Mouse (Mus musculus) liver, embryonic 15.5 days (tissue): ENCODE data around the gene Eif3d. TPM values are rescaled to one million over a fixed set of nuclear protein-coding genes. Genes with fewer than 3 reads are reported as not detected.
A peak's percentile ranks its signal among the peaks of the same experiment; 100 is the strongest.

Source experiments
- ATAC-seq: fragments of 200-750 bp; cut with Nextera tagmentation; 2 replicates; pipeline ENCODE4 v1.8.0; 2017; ENCODE audit warnings: moderate number of reproducible peaks, mild to moderate bottlenecking, moderate library complexity; ENCODE audit not compliant: insufficient read depth
- H3K27ac ChIP-seq: fragments of 300-500 bp; sonication (generic); replicated peaks from 2 replicates; pipeline ENCODE4 v1.5.1; 2015; ENCODE audit warnings: mild to moderate bottlenecking, inconsistent platforms
- H3K27me3 ChIP-seq: fragments of 300-500 bp; sonication (generic); 2 replicates; pipeline ENCODE4 v1.6.1; 2015; ENCODE audit warnings: mild to moderate bottlenecking, inconsistent platforms
- H3K36me3 ChIP-seq: fragments of 300-500 bp; sonication (generic); replicated peaks from 2 replicates; pipeline ENCODE4 v1.6.1; 2015; ENCODE audit warnings: moderate library complexity, mild to moderate bottlenecking, inconsistent platforms
- H3K4me1 ChIP-seq: fragments of 300-500 bp; sonication (generic); replicated peaks from 2 replicates; pipeline ENCODE4 v1.6.1; 2015; ENCODE audit warnings: inconsistent platforms
- H3K4me2 ChIP-seq: fragments of 300-500 bp; sonication (generic); 2 replicates; pipeline ENCODE4 v1.6.1; 2015; ENCODE audit warnings: moderate library complexity, mild to moderate bottlenecking, inconsistent platforms
- H3K4me3 ChIP-seq: fragments of 300-500 bp; sonication (generic); replicated peaks from 2 replicates; pipeline ENCODE4 v1.5.1; 2015; ENCODE audit warnings: mild to moderate bottlenecking, inconsistent platforms
- H3K9ac ChIP-seq: fragments of 300-500 bp; sonication (generic); 2 replicates; pipeline ENCODE4 v1.6.1; 2015; ENCODE audit warnings: moderate library complexity, mild to moderate bottlenecking, inconsistent platforms
- H3K9me3 ChIP-seq: fragments of 300-500 bp; sonication (generic); replicated peaks from 2 replicates; pipeline ENCODE4 v1.6.1; 2016; ENCODE audit warnings: inconsistent platforms
- WGBS: fragments of 180-500 bp; shearing (Covaris S2); methylation state at CpG from one replicate; pipeline ENCODE4 v1.1.7; 2015; ENCODE audit warnings: mixed read lengths; ENCODE audit not compliant: insufficient replicate concordance; 5-methylcytosine and 5-hydroxymethylcytosine counted together
- polyA plus RNA-seq: library from polyadenylated mRNA; unstranded; fragments of >200 nt; fragmentation: Nextera tagmentation; extraction: Ambion mirVana; gene quantifications from 2 replicates; pipeline ENCODE4 v1.2.1, GENCODE M21; 2015

Gene Eif3d
- polyA plus RNA-seq, 1 experiment from 2014 or later: 142 TPM

GRCm38 (mm10) chr15:77919441-77919840 lies 51.2 kb downstream of the Eif3d start:
- Histone ChIP-seq H3K4me3 (no peak overlapping the region), H3K27me3 (no peaks in the 10 kb centered on the region), H3K9ac (no peak overlapping the region), H3K9me3 (no peaks in the 10 kb centered on the region), H3K4me2 (no peak overlapping the region), H3K27ac (no peak overlapping the region), H3K36me3 (peaks cover 93% of the 10 kb centered on the region), H3K4me1 (peaks cover 28% of the 10 kb centered on the region; the same call in 1 of the 2 replicates)
- ATAC-seq: no peak
- 88% methylated on average over 12 of the region's 12 CpGs for WGBS

- WGBS: 32% methylated on average over 8 of the region's 8 CpGs
- ATAC-seq: no peak
- Histone ChIP-seq H3K27me3 (no peaks in the 10 kb centered on the region), H3K36me3 (peaks cover 77% of the 10 kb centered on the region), H3K9ac (no peak overlapping the region), H3K9me3 (no peaks in the 10 kb centered on the region), H3K27ac (no peak overlapping the region), H3K4me1 (peaks cover 25% of the 10 kb centered on the region), H3K4me3 (no peak overlapping the region), H3K4me2 (no peak overlapping the region)
Observed at GRCm38 (mm10) chr15:77916851-77917544, 53.6 kb downstream of the Eif3d start.

GRCm38 (mm10) chr15:77915287-77915686 lies 55.3 kb downstream of the Eif3d start:
- WGBS: 88% methylated on average over 4 of the region's 4 CpGs
- peaks cover 61% of the 10 kb centered on the region for H3K36me3 ChIP-seq

DNA sequence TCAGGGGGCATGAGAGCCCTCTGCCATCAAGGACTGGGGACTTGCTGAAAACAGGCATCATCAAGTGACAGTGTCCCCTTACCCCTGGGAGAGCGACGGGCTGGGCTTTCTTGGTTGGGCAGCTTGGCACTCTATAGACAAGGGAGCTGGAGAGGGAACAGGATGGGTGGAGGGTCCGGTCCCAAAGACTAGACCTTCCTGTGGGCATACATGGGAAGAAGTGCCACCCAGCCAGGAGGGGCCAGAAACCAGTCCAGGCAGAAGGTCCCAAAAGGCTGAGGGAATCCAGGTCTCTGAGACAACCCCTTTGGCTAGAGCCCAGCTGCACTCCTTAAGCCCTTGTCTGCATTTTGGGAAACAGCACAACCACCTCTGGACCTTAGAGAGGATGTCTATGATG lies 56.1 kb downstream of the Eif3d start:
- no peak for ATAC-seq
- H3K4me3 ChIP-seq: no peak overlapping the region
- no peak overlapping the region for H3K27ac ChIP-seq
- peaks cover 54% of the 10 kb centered on the region for H3K36me3 ChIP-seq
- H3K4me1 ChIP-seq: peaks cover 20% of the 10 kb centered on the region
- no peak overlapping the region for H3K4me2 ChIP-seq
- no peaks in the 10 kb centered on the region for H3K27me3 ChIP-seq
- 91% methylated on average over 3 of the region's 3 CpGs for WGBS
- H3K9me3 ChIP-seq: no peaks in the 10 kb centered on the region
- no peak overlapping the region for H3K9ac ChIP-seq

More at GRCm38 (mm10) chr15:77915287-77915686, 55.3 kb downstream of the Eif3d start:
- H3K27ac ChIP-seq: no peak overlapping the region
- H3K4me2 ChIP-seq: no peak overlapping the region
- ATAC-seq: no peak
- H3K4me1 ChIP-seq: peaks cover 20% of the 10 kb centered on the region
- H3K4me3 ChIP-seq: no peak overlapping the region
- H3K27me3 ChIP-seq: no peaks in the 10 kb centered on the region
- no peak overlapping the region for H3K9ac ChIP-seq
- no peaks in the 10 kb centered on the region for H3K9me3 ChIP-seq

DNA sequence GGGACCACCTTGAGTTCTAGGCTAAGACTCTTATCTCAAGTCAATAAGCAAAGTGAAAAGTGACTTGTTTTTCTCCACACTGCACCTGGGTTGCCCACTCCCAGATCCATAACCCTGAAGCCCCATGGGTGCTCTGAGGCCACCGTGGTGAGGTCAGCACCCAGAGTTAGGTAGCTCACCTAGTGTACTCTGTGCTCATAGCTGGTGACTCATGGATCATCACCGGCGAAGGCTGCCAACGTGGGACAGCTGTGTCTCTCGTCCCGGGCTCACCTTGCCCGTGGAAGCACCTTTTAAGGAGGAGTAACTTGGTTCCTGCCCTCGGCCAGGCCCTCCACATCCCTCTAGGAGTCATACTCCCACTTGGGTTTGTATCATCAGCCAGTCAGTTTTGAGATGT lies 57.6 kb downstream of the Eif3d start:
- Histone ChIP-seq H3K4me1 (peaks cover 20% of the 10 kb centered on the region), H3K27ac (peak overlapping the region; percentile 52; the same call in 1 of the 2 replicates), H3K27me3 (no peaks in the 10 kb centered on the region), H3K9me3 (no peaks in the 10 kb centered on the region), H3K4me3 (no peak overlapping the region), H3K9ac (no peak overlapping the region), H3K4me2 (no peak overlapping the region), H3K36me3 (peaks cover 40% of the 10 kb centered on the region)
- ATAC-seq: no peak
- WGBS: 73% methylated on average over 8 of the region's 8 CpGs

DNA sequence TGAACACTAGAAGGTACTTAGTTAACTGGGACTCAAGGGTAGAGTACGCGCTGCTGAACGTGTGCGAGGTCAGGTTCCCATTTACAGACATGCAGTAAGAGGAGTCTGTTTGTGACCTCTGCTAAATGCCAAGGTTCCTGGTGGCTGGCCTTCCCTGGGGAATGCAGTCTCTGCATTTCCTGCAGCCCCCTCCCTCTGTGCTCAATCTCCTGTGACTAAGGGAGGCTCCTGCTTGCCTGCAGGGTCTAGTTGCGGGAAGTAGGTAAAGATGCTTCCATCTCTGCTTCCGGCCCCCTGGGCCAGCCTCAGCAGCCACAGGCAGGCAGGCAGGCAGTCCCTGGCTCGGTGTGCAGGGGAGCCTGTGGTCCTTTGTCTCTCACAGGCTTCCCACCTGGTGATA lies 58.0 kb downstream of the Eif3d start:
- H3K9me3 ChIP-seq: no peaks in the 10 kb centered on the region
- WGBS: 64% methylated on average over 7 of the region's 7 CpGs
- no peak overlapping the region for H3K4me3 ChIP-seq
- H3K36me3 ChIP-seq: peaks cover 35% of the 10 kb centered on the region
- no peak overlapping the region for H3K9ac ChIP-seq
- H3K27me3 ChIP-seq: no peaks in the 10 kb centered on the region
- no peak overlapping the region for H3K4me2 ChIP-seq
- H3K4me1 ChIP-seq: peaks cover 20% of the 10 kb centered on the region
- peak overlapping the region; percentile 52 for H3K27ac ChIP-seq
- no peak for ATAC-seq

- H3K27me3 ChIP-seq: no peaks in the 10 kb centered on the region
- H3K9me3 ChIP-seq: no peaks in the 10 kb centered on the region
- no peak overlapping the region for H3K4me3 ChIP-seq
- H3K27ac ChIP-seq: peak overlapping the region; percentile 52
- WGBS: 52% methylated on average over 5 of the region's 5 CpGs
- peaks cover 32% of the 10 kb centered on the region for H3K36me3 ChIP-seq
- no peak overlapping the region for H3K9ac ChIP-seq
- peaks cover 25% of the 10 kb centered on the region for H3K4me1 ChIP-seq
- ATAC-seq: peak; percentile 52; the same call in 1 of the 2 replicates
- H3K4me2 ChIP-seq: no peak overlapping the region
Observed at GRCm38 (mm10) chr15:77912048-77912447, 58.6 kb downstream of the Eif3d start.

DNA sequence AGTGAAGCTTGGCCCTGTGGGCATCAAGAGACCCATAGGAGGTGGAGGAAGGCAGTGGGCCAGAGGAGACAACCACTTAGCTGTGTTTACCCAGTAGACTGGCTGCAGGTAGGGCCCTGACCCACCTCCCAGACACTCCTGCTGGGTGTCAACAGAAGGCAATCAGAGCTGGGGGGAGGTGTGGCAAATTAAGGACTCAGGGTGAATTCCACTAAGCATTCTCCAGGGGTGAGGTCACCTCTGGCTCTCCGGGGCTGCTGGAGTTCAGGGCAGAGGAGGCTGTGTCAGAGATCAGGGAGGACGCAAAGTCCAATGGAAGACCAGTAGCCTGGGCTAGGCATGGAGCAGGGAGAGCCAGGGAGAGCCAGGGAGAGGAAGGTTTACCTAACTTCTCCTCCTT lies 59.5 kb downstream of the Eif3d start:
- Histone ChIP-seq H3K36me3 (peaks cover 24% of the 10 kb centered on the region), H3K4me3 (no peak overlapping the region), H3K27ac (0 out of 2 replicates have a peak overlapping the region, but pooled peaks have one; percentile 41), H3K4me2 (no peak overlapping the region), H3K27me3 (peaks cover 5% of the 10 kb centered on the region), H3K9ac (no peak overlapping the region), H3K4me1 (peaks cover 33% of the 10 kb centered on the region), H3K9me3 (no peaks in the 10 kb centered on the region)
- peak; percentile 65 for ATAC-seq
- 30% methylated on average over 2 of the region's 2 CpGs for WGBS

Other genes starting within 250 kb of the Eif3d start
- 0.12 TPM in 1 of 2 replicates, not detected in the other for gene Apol9b, start 241.8 kb downstream of the Eif3d start, polyA plus RNA-seq
- 27.0 and 28.5 TPM in 2 replicates for gene Apol8, start 213.8 kb downstream of the Eif3d start, polyA plus RNA-seq
- gene Myh9, start 128.6 kb downstream of the Eif3d start, polyA plus RNA-seq: 19.5 and 20.3 TPM in 2 replicates
- gene Txn2, start 41.8 kb downstream of the Eif3d start, polyA plus RNA-seq: 185 and 208 TPM in 2 replicates
- gene Foxred2, start 14.1 kb downstream of the Eif3d start, polyA plus RNA-seq: 1.1 and 1.4 TPM in 2 replicates
- gene Cacng2, start 149.2 kb upstream of the Eif3d start, polyA plus RNA-seq: not detected in 2 replicates
- 31.5 and 34.0 TPM in 2 replicates for gene Ift27, start 203.3 kb upstream of the Eif3d start, polyA plus RNA-seq
- gene Pvalb, start 235.6 kb upstream of the Eif3d start, polyA plus RNA-seq: not detected in 2 replicates